Mouse (Mus musculus) heart, postnatal 36 days (tissue): ENCODE data around the gene Ryr2. TPM values are rescaled to one million over a fixed set of nuclear protein-coding genes. Genes with fewer than 3 reads are reported as not detected.
"Not testable (repeated sequence)": the region's sequence is repeated elsewhere in the genome, so short reads cannot be mapped to it uniquely, and the experiment has no call there.

ENCODE experiments used
- DNase-seq, 2 experiments: peaks; one replicate each; pipeline ENCODE4 v3.0.0; 2021 to 2022
- intact Hi-C: fragments of 180-260 bp; cut with DNase I; formaldehyde crosslinking; loops from one replicate; pipeline ENCODE4 v1.15.1; 2025
- total RNA-seq, 2 experiments: library from RNA; stranded (reverse); gene quantifications; 2 replicates each; pipeline ENCODE4 v1.2.3; 2021

The Ryr2 gene
- total RNA-seq, 2 experiments from 2014 or later: 988 to 1,013 TPM

DNA sequence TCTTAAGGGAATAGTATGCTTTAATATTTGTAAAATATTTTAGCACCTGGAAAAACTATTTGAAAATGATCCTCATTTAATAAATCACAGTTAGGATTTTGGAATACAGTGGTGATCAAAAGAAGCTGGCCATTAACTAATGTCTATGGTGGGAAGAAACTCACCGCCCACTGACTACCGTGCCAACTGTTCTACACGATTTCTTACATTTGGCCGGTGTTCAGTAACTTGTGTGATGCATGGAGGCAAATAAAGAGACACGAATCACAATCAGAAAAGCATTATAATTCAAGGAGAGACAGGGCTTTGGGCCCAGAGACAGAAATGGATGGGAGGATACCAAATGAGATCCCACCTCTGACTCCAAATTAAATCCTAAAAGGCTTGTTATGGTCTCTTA, 470.4 kb downstream of the Ryr2 start:
- DNase-seq: no peak
- intact Hi-C loops: no loop called here

DNA sequence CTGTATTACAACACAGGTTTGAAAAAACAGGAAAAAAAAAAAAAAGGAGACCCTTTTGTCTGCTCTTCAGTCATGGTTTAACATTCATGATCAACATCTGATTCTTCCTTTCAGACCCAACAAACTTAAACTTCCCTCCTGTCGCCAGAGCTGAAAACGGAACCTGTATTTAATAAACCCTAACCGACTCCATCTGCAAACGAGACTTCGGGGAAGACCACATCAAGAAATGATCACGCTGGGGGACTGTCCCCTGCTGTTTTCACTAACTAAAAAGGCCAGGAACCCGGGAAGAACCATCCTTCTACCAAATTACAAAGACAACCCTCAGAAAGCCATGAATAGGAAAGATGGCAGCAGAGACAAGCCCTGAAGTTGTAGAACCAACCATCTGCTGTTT, 482.2 kb downstream of the Ryr2 start:
- DNase-seq: no peak
- intact Hi-C loops: no loop called here

DNA sequence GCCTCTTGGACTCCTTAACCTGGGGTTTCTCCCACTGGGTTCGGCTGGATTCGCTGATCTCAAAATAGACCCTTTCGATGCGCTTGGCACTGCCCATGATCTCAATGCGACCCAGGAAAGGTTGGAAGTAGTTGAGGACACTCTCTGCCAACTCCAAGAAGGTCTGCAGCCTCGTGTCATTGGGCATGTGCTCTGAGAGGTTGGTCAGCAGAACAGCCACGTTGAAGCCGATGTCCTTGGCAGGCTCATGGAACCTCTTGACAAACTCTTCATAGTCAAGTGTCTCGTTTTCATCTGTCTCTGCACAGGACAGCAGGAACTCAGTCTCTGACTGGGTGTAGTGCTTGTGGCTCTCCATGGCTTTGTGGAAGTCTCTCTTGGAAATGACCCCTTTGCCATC, 511.3 kb downstream of the Ryr2 start:
- intact Hi-C loops: no loop called here
- peak; percentile 11 to 18 for DNase-seq

DNA sequence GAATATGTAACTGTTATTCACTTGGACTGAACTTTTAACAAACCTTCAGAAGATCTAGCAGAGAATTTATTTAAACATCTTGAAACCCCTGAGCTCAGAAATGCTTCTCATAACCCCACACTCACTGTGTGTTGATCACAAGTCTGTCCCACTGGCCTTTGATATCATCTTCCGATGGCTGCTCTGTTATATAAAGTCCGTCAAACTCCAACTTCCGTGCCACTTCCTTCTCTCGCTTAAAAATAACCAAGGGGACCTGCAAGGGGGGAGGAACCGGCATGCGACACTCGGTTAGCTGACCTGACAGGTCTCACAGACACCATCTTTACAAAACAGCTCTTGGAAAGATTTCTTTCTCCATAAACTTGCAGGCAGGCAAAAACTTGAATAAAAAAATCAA, 521.5 kb downstream of the Ryr2 start:
- intact Hi-C loops: no loop called here
- DNase-seq: no peak

DNA sequence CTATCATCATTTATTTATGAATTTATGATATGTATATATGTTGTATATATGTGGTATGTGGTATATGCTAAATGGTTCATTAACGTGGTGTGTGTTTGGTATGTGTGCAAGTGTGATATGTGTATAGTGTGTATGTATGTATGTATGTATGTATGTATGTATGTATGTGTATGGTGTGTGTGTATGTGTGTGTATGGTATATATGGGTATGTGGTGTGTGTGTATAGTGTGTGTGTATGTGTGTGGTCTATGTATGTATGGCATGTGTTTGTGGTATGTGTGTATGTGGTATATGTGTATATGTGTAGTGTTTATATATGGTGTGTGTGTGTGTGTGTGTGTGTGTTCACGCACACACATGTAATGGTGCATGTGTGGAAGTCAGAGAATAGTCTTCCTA, 534.2 kb downstream of the Ryr2 start:
- intact Hi-C loops: no loop called here

DNA sequence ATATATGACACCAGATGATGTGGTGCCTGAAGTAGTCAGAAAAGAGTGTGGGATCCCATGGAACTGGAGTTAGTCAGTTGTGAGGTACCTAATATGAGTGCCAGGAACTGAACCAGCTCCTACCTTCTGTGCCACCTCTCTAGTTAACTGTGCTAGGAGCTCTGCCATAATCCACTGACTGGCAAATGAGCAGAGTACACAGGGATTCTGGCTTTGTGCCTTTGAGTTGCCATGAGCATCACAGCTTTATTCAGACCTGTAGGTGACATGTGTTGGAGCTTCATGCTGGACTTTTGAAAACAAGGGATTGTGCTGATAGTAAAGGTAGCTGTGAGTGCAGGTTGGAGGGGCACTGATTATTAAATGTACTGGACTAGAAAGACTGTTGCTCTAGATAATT, 539.4 kb downstream of the Ryr2 start:
- no peak for DNase-seq
- intact Hi-C loops: loop anchor here (5.0 kb wide), 1 partner anchor 1685 kb away; no protein-coding TSS in a partner anchor

More for the DNA sequence above, 534.2 kb downstream of the Ryr2 start:
- DNase-seq: no peak

DNA sequence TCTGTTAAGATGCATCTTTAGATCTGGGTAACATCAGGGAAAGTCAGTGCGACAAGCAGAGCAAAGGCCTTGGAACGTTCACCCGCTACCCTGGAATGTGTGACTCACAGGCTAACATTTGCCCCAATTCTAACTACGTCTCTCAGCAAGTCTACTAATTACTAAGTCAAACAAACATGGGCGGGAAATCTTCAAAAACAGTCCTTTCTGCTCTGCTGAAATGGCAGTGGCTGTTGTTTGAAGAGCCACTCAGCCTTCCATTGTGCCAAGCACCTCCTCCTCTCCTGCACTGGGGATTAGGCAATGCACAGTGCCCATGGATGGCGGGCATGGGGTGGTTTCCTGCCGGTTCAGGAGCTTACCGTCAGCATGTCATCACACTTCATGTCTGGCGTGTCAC, 540.3 kb downstream of the Ryr2 start:
- intact Hi-C loops: loop anchor here (5.0 kb wide), 1 partner anchor 1684 kb away; no protein-coding TSS in a partner anchor
- DNase-seq: no peak

DNA sequence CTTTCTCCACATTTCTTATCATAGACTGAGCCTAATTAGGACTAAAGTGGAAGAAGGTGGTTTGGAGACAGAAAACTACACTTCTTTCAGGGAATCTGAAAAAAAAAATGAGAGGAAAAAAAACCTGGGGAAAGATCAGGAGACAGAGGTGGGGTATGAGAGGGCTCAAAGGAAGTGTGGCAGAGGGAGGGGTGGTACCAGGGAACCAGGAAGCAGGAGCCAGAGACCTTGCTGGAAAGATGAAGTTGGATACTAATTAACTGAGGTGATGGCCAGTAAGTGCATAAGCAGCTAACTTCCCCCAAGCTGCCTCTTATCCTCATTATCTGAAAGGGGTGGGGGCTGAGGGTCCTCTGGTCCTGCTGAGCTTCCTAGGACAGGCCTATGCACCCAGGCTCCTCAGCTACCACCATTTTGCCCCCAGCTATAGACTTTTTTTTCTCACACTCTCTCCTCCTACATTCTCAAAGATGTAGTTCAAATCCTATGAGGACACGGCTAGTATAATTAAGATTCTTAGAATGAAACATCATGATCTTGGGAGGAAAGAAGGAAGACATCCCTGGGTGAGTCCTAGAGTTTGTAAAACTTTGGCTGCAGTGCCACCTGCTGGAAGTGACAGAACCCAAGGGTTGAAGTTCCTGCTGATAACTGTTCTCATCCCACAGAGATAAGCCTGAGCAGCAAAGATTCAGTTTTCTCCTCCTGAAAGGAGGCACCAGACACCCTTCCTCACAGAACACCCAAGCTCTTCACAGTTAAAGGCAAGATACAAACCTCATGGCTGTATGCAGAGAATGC, 543.3 kb downstream of the Ryr2 start:
- peak; percentile 41 to 69 for DNase-seq
- intact Hi-C loops: loop anchor here (5.0 kb wide), 1 partner anchor 621 kb away; no protein-coding TSS in a partner anchor

DNA sequence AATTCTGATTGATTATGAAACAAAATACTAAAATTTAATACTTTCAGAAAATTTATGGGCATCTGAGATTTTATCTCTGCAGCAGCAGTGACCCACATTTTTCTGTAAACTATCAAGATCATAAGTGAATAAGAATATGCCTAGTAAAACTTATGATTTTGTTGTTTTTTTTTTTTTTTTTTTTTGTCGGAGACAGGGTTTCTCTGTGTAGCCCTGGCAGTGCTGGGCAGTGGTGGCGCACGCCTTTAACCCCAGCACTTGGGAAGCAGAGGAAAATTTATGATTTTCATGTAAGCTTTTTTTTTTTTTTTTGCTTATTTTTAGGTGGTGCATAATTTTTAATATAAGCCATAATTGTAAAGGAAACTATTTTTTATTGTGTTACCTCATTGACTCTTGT, 557.1 kb downstream of the Ryr2 start:
- intact Hi-C loops: no loop called here
- DNase-seq: no peak

DNA sequence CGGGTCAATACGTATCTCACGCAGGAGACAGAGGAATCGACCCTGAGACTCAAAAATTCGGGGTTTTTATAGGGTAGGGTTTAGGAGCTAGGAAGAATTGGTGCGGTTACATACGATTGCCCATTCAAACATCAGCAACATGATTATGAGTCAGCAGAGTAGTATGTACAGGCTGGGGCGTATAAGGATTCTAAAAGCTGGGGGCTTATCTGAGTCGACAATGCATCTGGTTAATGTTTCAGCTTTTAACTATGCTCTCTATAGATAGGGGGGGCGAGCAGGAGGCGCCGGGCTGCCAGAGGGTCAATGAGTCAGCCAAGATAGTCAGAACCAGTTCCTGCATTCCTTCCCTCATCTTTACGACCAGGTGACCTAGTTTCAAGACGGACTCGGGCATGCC, 557.6 kb downstream of the Ryr2 start:
- DNase-seq, intact Hi-C loops: not testable (repeated sequence)

DNA sequence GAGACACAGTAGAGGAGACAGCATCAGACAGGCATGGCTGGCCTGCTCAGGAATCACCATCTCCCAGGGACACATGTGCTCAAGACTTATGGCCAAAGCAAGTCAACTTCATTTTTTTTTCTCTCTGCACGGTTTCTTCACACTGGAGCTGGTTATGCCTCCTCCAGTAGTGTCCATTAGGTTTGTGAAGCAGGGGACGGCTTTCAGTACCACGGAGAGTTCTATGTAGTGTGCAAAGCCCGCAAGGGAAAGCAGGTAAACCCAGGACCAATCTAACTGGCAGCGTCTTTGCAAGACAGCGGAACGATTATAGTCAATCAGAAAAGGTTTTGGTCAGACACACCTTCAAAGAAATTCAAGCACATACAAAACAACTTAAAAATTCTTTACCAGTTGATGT, 560.9 kb downstream of the Ryr2 start:
- intact Hi-C loops: no loop called here
- DNase-seq: no peak

DNA sequence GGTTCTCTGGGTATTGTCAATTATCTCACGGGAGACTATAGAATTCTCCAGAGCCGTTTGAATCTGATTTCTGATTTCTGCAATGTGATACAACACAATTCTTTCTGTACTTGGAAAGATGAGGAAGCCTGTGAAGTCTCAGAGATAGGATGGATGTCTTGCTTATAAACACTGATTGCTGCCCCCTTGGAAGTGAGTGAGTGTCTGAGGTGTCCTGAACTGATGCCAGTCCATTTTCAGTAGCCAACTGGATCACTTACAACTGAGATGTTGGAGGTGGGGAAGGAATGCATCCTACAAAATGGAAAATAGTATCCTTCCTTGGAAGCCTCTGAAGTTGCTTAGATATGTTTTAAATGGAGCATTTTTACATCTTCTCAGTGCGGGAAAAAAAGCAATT, 564.2 kb downstream of the Ryr2 start:
- intact Hi-C loops: no loop called here
- DNase-seq: no peak

DNA sequence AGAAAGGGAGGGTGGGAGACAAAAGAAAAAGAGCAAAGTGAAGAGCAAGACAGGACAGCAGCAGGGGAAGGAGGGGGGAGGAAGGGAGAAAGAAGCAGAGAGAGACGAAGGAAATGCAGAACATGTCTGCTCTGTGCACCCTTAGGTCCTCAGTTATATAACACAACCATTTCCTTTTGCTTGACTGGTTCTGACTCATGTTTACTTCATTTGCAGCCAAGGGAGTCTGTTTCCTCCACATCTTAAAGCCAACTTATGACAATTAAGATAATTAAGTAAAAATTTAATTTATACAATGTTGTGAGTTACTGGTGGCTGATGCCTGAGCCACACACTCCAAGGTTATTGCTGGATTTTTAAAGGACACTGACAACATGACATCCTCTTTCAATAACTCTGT, 569.9 kb downstream of the Ryr2 start:
- intact Hi-C loops: no loop called here

DNA sequence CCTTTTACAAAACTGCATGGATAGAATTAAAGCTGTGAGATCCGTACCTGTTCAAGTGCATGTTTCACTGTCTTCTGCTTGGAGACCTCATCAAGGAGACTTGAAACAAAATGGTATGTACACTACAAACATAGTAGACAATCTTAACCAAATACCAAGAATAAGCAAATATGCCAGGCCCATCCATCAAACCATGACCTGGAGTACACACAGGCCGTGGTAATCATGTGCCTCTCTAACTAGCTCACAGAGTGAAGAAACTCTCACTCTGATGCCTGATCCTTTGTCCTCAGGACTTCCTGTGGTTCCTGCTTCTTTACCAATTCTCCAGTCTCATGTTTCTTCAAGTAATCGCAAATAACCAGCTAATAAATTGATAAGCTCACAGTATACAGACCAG, 570.9 kb downstream of the Ryr2 start:
- no peak for DNase-seq
- intact Hi-C loops: no loop called here

More for the DNA sequence above, 569.9 kb downstream of the Ryr2 start:
- no peak for DNase-seq

DNA sequence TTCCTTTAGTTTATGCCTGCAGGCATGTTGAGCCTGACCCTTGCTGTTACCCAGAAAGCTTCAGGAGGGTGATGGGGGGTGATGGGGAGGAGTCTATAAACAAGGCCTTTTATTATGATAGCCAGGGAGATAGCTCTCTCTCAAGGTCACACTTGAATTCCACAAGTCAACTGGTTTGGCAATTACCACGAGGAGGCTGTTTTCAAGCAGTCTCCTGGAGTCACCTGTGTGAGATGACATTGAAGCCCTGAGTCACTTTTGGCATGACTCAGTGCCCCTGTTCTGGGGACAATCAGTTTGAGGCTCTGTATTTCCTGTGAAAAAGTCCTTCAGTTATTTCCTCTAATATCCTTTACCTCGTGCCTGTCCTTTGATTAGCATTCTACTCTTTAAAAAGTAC, 573.5 kb downstream of the Ryr2 start:
- DNase-seq: no peak
- intact Hi-C loops: no loop called here

DNA sequence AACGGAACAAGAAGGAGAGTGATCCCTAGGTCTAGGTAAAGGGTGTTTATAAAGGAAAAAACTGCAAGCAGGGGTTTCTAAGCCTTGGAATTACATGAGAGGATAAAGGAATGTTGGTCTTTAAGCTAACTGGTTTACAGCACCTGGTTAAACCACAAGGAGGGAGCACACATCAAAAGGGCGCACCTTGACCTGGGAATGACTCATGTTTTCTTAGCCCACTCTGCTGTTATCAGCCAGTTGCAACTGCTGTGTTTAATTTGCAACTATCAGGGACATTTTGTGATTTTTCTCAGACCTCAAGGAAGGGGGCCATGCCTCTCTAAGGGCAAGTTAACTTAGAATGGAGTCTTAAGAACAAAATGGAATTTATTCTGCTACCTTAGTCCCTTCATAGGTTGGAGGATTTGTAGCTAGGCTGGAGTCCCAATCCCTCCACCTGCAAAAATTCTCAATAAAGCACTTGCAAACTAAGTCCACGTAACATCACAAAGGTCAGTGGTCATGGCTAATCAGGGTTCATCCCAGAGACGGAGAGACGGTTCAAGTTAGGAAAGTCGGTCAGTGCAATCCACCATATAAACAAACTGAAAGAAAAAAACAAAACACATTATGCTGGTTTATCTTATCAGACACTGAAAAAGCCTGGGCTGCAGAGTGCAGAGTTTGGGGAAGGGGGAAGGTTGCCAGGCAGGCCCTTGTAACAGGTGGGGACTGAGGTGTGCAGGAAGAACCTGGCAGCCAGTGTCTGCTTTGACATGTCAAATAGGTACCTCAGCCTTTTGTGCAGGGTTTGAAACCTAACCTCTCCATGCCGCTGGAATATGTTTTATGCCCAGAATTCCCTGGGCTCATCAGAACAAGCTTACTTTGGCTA, 574.5 kb downstream of the Ryr2 start:
- intact Hi-C loops: no loop called here
- DNase-seq: no peak

DNA sequence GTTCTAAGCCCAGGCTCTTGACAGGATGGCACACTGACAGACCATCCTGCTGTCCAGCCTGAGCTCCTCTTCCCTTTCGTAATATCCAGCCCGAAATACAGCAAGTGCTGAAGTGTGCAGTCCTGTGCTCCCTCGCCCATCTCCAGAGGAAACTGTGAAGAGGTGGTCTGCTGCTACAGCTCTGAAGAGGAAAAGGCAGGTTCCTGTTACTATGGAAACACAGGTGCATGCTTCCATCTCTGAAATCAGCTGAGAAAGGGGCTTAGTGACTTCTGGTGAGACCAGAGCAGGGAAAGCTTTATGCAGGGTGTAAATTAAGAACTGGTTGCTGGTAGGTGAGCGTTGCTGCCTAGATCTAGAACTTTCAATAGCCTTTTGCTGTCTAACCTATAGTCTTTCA, 583.1 kb downstream of the Ryr2 start:
- no peak for DNase-seq
- intact Hi-C loops: no loop called here

DNA sequence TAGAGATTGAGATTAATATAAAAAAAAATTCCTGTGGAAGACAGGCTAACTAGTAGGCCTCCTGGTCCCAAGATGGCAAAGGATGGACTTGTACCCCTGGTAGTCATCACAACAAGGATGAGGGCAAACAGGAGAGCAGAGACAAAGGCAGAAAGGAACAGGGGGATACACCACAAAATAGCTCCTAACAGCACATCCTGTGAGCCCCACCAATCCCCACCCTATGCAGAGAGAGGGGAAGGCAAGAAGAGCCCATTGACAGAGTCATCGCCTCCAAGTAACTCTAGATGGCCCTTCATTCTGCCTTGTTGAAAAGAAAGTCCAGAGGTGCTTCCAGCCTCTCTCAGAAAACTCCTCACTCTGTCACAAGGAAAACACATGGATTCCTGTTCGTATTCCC, 586.0 kb downstream of the Ryr2 start:
- intact Hi-C loops: no loop called here
- no peak for DNase-seq

DNA sequence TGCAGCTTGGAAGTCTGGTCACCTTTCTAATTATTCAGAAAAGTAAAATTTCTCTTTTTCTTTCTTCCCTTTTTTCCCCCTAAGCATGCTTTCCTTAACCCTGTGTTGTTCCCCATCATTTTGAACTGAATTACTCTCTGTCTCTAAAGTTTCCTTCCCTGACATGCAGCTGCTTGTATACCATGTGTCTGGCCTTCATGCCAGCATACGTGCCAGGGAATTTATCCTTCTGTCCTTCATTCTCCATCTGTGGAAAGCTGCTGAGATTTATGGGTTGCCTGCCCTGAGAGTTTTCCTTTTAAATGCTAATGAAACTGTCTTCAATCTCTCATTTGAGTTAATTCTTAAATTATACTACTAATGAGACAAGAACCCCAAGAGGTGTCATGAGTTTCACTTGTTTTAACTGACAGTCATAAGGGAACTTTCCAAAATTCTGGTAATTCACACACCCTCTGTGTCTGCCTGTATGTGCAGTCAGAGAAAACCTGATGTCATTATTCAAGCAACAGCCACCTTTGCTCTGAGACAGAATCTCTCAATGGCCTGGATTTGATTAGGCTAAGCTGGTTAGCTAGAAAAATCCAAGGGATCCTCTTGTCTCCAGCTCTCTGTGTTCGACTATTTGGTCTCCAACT, 595.1 kb downstream of the Ryr2 start:
- intact Hi-C loops: no loop called here
- DNase-seq: no peak
